Mouse (Mus musculus) small intestine, adult 2 months (tissue): ENCODE data around the gene Chst14.
A peak's percentile ranks its signal among the peaks of the same experiment; 100 is the strongest.

Experiments
- CTCF ChIP-seq: fragments of 200-500 bp; IDR thresholded peaks from 2 replicates; pipeline ENCODE4 v1.5.1; 2012; ENCODE audit warnings: low read depth, mild to moderate bottlenecking, control low read depth, inconsistent platforms, low read length, moderate library complexity, mixed read lengths; ENCODE audit not compliant: insufficient replicate concordance, insufficient read length; ENCODE audit errors: extremely low read depth
- POLR2A ChIP-seq: fragments of 200-500 bp; IDR thresholded peaks from 2 replicates; pipeline ENCODE4 v1.6.1; 2012; ENCODE audit warnings: low read depth, mild to moderate bottlenecking, control low read depth, inconsistent platforms, low read length, moderate library complexity

DNA sequence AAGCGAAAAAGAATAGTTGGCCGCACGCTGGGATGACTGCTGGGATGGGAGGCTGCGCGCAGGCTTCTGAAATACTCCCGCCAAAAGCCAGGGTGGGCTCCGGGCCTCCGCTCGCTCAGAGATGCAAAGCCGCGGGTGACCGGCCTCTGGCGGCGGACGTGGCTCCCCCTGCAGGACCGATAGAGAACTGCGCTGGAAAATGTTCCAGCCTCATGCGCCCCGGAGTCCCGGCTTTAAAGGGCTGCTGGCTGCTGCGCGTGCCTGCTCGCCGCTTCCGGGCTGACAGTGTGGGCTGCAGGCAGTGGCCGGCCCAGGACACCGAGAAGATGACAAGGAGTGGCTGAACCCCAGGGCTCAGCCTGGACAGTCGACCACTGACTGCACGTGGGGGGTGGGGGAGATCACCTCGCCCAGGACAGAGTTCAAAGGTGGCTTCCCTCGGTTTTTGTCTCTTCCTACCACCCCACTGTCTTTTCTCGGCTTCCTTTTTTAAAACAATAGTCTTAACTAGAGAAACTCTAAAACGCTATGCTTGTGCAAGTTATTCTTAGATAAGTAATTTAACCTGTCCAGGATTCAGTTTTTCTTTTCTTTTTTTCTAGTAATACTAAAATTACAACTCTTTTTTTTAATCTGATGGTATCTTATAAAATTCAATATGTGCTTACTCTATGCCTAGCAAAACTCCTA is 46.5 kb downstream of the Chst14 start:
- TF ChIP-seq CTCF (peak; percentile 79), POLR2A (no peak)
